Mouse (Mus musculus) liver, adult 2 months (tissue): Measurements from ENCODE around the gene Kansl1.

ENCODE experiments used
- CTCF ChIP-seq: fragments of 200-500 bp; IDR thresholded peaks from 2 replicates; pipeline ENCODE4 v1.5.1; 2011; ENCODE audit warnings: low read depth, low read length, control low read depth
- POLR2A ChIP-seq: fragments of 200-500 bp; IDR thresholded peaks from 2 replicates; pipeline ENCODE4 v1.6.1; 2011; ENCODE audit warnings: low read length, control low read depth; ENCODE audit not compliant: insufficient read depth; ENCODE audit errors: extremely low read depth

DNA sequence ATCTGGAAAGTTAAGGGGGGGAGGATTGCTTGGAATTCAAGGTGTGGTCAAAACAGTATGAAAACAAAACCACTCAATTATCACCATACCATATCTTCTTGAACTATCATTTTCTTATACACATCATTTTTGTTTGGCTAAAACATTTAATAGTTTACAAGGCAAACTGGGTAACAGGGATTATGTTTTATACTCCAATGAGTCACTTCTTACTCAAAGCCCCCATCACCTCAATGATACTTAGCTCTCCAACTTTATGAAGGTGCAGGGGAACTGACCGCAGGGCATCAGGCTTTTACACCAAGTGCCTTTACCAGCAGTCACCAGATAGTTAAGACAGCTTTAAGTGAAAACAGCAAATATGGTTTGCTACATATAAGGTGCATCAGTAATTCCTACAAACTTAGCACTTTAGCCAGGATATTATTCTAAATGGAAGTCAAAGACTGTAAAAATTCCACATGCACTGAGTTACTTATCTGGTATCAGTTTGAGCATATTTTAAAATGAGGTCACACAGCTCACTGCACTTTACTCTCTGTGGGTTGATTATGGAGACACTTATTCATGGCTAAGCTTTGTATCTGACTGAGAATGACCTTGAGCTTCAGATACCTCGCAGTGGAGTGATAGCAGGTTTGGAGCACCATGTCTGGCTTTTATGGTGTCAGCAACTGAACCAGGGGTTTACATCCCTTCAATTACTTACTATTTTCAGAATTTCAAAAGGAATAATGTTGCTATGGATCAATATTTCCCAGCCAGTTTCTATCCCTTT lies 104.6 kb downstream of the Kansl1 start:
- TF ChIP-seq CTCF (no peak), POLR2A (no peak)
